Mouse (Mus musculus) thymus, adult 2 months (tissue): Measurements from ENCODE around the gene Dbp.

Source experiments
- CTCF ChIP-seq: fragments of 200-500 bp; IDR thresholded peaks from 2 replicates; pipeline ENCODE4 v1.5.1; 2012; ENCODE audit warnings: mild to moderate bottlenecking, control low read depth, low read length, moderate library complexity, borderline replicate concordance; ENCODE audit not compliant: control insufficient read depth, poor library complexity, insufficient read depth; ENCODE audit errors: extremely low read depth
- POLR2A ChIP-seq: fragments of 200-500 bp; IDR thresholded peaks from 2 replicates; pipeline ENCODE4 v1.6.1; 2012; ENCODE audit warnings: mild to moderate bottlenecking, low read length, control low read depth, moderate library complexity; ENCODE audit not compliant: control insufficient read depth, poor library complexity, insufficient read depth; ENCODE audit errors: extremely low read depth

DNA sequence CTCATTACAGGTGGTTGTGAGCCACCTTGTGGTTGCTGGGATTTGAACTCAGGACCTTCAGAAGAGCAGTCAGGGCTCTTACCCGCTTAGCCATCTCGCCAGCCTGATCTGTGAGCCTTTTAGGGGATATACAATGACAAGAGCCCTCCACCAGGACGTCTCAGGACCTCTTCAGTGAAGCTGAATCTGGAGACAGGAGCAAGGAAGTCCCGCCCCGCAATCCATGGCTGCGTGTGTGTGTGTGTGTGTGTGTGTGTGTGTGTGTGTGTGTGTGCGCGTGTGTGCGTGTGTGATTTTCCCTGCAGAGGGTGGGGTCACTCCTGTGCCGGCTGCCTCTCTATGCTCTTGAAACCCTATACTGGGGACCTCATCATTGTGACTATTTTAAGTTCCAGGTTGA is 34.9 kb downstream of the Dbp start:
- TF ChIP-seq CTCF (no peak), POLR2A (no peak)
